Mouse (Mus musculus) mouse embryonic stem cell (cell line): ENCODE measurements around the gene Hnrnph3.

Source experiments
- in situ Hi-C, 2 experiments: fragments of 300-500 bp; cut with MboI; formaldehyde crosslinking; loops; 1 replicate in 1 of 2; 3 replicates in 1 of 2; pipeline ENCODE4 v1.14.3; 2019 to 2020; ENCODE audit warnings: low sequenced_read_pairs in 2 of 2, low pct_unique_long_range_greater_than_20kb in 1 of 2, mixed read lengths in 1 of 2; ENCODE audit not compliant: unreplicated experiment in 1 of 2

The Hnrnph3 gene

DNA sequence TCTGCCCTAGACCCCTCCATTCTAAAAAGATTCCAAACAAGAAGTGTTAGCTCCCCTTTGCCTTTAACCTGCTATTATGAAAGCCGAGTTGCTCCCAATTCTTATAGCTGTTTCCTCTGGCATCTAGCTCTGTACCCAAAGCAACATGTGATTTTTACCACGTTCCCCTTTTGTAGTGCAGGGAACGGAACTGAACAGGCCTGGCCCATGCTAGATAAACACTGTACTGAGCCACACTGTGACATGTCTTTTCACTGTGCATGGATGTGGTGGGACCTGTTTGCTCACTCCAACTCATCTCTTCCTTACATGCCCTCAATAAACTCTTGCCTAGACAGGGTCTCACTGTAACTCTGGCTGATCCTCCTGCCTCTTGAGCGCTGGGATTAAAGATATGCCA is 13.7 kb downstream of the Hnrnph3 start:
- in situ Hi-C loops: no loop called here

DNA sequence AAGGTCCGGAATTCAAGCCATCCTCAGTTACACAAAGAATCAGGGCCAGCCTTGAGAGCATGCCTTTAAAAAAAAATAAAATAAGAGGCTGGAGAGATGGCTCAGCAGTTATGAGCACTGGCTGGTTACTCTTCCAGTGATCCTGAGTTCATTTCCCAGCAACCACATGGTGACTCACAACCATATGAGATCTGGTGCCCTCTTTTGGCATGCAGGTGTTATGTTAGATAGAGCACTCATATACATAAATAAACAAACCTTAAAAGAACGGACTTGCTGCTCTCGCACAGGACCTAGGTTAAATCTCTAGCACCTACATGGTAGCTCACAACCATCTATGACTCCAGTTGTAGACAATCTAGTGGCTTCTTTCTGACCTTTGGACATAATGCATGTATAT is 15.8 kb downstream of the Hnrnph3 start:
- in situ Hi-C loops: no loop called here

DNA sequence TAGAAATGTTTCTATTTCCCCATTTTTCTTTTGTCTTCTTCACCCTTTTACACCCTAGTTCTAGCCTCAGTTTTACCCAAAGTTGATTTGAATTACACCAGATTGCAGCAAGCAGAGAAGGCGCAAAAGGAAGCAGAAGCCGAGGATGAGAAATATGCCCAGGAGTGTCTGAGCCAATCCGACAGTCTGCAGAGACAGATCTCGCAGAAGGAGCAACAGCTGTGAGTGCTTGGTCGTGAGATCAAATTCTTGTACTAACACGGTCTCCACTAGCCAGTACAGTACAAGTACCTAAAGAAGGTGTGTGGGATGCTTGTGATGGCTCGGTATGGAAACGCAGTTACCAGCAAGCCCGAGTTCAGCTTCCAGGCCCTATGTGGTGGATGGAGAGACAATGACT is 19.5 kb downstream of the Hnrnph3 start:
- in situ Hi-C loops: no loop called here

DNA sequence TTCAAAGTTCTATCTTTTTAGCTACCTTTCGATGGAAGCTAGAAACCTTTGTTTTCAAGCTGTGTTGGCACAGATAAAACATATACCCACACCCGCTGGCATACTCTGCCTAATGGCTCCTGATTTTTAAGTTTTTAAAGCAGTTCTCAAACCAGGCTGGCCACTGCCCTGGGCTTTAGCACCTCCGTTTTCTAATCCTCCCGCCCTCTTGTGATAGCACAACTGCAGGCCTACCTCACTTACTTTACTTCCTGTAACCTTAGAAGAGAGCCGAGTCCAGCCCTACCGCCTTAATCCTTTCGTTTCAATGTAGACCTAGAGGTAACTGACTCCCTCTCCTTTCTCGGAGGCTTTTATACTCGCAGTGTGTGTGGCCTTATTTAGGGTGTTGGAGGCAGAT is 20.8 kb downstream of the Hnrnph3 start:
- in situ Hi-C loops: no loop called here

DNA sequence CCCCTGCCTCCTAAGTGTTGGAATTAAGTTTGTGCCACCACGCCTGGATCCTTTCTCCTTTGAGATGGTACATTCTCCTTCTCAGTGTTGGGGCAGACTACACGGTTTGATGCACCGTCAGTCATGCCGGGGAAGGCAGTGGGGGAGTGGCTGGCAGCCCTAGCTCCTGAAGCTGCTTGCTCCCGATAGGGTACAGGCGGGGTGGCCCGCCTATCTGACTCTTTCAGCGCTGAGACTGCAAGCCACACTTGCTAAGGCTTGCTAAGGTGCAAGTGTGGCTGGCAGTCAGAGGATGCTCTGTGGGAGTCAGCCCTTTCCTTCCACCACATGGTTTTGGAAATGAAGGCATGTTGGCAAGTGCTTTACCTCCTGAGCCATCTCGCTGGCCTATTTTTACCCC is 23.4 kb downstream of the Hnrnph3 start:
- in situ Hi-C loops: no loop called here

DNA sequence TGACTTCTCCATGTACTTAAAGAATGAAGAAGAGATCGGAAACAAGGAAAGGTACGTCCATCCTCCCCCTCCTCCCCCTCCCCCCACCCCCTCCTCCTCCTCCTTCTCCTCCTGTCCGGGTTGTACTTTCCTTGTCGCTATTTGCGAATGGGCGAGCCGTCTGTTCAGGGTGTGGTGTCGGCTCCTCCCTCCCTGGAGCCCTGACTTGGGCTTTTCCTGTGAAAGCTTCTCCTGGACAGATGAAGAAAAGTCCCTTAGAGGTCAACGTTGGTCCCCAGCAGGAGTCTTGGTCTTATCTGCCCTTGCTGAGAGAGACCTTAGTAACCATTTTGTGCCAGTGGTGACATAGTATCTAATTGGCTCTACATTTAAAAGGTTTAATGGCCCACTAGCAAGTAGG is 30.0 kb downstream of the Hnrnph3 start:
- in situ Hi-C loops: no loop called here

DNA sequence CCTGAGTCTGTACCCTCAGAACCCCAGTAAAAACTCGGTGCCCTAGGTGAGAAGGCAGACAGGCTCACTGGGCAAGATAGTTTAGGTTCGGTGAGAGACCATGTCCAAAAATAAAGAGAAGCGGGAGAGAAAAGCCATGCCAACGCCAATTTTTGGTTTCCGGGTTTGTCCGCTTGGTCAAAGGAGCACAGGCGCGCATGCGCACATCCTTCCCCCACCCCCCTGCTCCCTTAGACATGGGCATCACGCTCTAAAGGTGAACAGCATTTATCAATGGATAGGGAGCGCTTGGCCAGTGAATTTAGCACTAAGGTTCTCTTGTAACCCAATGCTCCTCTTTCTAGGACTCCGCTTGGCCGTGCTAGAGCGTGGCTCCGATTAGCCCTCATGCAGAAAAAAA is 33.4 kb downstream of the Hnrnph3 start:
- in situ Hi-C loops: no loop called here

DNA sequence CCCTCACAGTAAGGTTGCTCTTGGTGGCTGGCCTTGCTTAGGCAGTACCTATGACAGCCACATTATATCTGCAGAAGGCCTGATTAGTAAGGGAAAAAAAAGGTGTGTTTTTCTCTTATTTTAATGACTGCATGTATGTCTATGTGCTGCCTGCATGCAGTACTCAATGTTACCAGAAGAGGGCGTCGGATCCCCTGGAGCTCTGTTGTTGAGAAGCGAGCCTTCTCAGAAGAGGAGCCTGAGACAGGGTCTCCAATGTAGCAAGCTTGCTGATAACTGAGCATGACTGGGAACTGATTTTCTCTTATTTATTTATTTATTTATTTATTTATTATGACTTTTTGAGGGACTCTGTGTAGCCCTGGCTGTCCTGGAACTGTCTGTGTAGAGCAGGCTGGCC is 36.7 kb downstream of the Hnrnph3 start:
- in situ Hi-C loops: loop anchor here in 1 of 2 experiments (10.0 kb wide), 1 partner anchor 77 kb away; the partner anchor contains the start of gene Pbld1

DNA sequence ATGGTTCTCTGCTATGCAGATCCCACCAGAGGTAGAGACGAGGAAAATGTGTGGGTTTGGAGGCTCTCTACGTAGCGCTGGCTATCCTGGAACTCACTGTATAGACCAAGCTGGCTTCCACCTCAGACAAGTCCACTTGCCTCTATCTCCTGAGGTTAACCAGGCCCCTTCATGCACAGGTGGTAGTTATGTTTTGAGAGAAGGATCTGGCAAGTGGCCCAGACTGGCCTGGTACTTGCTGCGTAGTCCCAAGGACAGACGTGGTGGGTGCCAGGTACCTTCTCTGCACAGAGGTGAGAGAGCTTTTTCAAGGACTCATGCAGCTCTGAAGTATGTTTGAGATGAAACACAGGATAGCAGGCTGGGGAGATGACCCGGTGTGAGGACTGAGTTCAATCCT is 39.5 kb downstream of the Hnrnph3 start:
- in situ Hi-C loops: loop anchor here in 1 of 2 experiments (10.0 kb wide), 1 partner anchor 80 kb away; the partner anchor contains the start of gene Pbld1

DNA sequence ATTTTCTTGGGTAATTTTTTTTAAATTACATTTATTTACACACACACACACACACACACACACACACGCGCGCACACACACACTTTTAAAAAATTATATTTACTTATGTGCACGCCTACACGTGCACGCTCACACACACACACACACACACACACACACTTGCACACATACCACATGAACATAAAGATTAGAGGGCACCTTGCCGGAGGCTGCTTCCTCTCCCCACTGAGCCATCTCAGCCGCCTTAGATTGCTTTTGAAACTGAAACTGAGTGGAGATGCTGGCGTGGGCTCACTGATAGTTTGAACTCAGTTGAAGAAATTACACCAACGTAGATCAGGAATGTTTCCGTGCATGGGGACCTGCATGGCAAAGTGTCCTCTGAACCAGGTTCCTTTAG is 39.9 kb downstream of the Hnrnph3 start:
- in situ Hi-C loops: loop anchor here in 1 of 2 experiments (10.0 kb wide), 1 partner anchor 81 kb away; the partner anchor contains the start of gene Pbld1

DNA sequence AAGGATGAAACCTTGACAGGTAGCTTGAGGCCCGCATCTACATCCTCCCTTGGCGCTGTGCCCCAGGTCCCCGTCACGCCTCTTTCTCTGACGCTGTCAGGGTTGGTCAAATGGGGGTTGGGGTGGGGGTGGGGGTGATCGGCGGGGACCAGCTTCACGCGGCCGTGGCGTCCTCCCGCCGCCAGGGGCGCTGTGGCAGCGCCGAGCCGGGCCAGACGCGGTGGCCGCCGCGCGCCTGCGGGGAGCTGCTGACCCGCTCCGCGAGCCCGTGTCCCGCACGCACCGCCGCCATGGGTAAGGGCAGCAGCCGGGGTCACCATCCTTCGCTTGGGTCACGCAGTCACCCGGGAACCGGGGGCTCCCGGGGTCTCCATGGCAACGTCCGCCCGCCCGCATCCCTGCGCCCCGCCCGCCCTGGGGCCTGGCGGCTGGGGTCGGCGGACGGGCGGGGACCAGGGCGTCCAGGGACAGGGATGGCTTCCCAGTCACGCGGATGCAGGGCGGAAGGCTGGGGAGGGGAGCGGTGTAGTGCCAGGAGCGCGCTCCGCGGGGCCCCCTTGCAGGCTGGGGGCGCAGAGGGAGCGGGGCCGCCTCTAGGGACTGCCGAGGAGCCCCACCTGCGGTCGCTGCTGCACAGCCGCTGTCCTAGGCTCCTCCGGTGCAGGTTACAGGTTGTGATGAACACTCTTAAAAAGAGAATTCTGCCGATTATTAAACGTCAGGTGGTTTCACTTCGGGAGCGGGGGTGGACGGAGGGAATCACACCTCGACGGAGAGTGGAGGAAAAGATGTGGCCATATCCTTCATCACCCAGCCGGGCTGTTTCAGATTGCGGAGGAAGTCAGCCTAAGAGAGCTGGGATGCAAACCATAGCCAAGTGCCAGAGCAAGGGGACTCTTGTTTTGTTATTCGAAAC is 43.7 kb downstream of the Hnrnph3 start, which contains the start of gene Rufy2:
Gene Rufy2, plus strand, starts transcription at position 185 of the 916 bp plus-strand sequence.
- in situ Hi-C loops: loop anchor here in 1 of 2 experiments (10.0 kb wide), 1 partner anchor 85 kb away; the partner anchor contains the start of gene Pbld1

DNA sequence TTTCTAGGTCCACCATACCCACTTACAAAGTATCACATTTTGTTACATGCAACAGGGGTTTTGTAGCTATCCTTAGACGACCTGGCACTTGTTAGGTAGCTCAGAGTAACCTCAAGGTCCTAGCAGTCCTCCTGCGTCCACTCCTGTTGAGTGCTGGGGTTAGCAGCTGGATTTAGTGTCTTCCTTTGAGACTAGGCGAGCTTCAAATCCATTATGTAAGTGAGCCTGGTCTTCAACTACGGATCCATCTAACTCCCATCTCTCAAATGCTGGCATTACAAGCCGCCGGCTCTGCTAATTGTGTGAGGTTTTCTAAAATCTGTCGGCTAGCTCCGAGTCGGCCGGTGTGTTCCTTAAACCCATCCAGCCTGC is 44.4 kb downstream of the Hnrnph3 start:
- in situ Hi-C loops: loop anchor here in 1 of 2 experiments (10.0 kb wide), 1 partner anchor 85 kb away; the partner anchor contains the start of gene Pbld1

DNA sequence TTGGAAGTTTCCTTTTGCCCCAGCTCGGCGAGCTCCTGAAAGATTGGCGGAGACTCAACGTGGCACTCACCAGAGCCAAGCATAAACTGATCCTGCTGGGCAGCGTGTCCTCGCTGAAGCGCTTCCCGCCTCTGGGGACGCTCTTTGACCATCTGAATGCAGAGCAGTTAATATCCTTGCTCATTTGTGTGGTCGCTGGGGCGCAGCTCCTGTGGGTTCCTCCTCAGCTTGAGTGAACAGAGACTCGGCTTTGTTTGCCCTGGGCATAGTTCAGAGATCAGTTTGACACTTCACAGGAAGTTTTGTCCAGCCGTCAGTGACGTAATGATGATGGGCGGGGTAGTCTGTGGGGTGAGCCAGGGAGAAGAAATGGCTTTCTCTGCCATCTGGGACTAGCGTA is 52.2 kb downstream of the Hnrnph3 start:
- in situ Hi-C loops: no loop called here

DNA sequence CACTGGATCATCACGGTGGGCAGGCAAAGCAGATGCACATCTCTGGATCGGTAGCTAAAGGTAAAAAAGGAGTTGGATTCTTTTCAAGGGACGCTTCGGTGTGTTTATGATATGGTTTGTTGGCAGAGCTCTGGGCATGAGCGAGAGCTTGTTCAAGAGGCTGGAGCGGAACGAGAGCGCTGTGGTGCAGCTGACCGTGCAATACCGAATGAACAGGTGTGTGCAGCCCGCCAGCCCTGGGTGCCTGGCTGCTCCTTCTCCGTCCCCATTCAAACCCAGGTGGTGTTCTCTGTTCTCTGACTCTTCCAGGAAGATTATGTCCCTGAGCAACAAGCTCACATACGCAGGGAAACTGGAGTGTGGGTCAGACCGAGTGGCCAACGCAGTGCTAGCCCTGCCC is 57.7 kb downstream of the Hnrnph3 start:
- in situ Hi-C loops: no loop called here

DNA sequence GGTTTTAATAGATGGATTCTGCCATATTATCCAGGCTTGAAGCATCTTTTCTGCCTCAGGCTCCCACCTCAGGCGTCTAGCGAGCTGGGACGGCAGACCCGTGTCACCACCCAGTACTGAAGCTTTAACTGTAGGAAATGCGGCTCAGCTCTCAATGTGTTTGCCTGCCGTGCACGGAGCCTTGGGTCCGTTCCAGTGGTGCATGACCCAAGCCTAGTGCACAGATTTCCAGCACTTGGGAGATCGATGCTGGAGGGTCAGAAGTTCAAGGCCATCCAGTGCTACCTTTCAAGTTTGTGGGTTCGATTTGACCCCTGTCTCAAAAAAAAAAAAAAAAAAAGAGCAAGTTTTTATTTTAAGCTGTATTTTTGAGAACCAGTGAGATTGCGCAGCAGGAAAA is 58.2 kb downstream of the Hnrnph3 start:
- in situ Hi-C loops: no loop called here
